Mouse (Mus musculus) gastrocnemius, postnatal 36 days (tissue): Measurements from ENCODE around the gene Dok1. TPM values are rescaled to one million over a fixed set of nuclear protein-coding genes. Genes with fewer than 3 reads are reported as not detected.

Experiments
- DNase-seq, 2 experiments: peaks; one replicate each; pipeline ENCODE4 v3.0.0; 2022
- intact Hi-C: fragments of 180-260 bp; cut with DNase I; formaldehyde crosslinking; loops from one replicate; pipeline ENCODE4 v1.15.1; 2025
- long read RNA-seq, 2 experiments: library from polyadenylated mRNA; stranded (forward); transcript quantifications; one replicate each; pipeline ENCODE4 v2.0.0; 2021
- total RNA-seq, 2 experiments: library from RNA; stranded (reverse); gene quantifications; 2 replicates each; pipeline ENCODE4 v1.2.3; 2021

Dok1 gene
- total RNA-seq = 1 to 10 TPM; 2.4 to 2.5 TPM
- long read RNA-seq, experiment 1 = 0 reads
- long read RNA-seq, experiment 2 = 0 reads

DNA sequence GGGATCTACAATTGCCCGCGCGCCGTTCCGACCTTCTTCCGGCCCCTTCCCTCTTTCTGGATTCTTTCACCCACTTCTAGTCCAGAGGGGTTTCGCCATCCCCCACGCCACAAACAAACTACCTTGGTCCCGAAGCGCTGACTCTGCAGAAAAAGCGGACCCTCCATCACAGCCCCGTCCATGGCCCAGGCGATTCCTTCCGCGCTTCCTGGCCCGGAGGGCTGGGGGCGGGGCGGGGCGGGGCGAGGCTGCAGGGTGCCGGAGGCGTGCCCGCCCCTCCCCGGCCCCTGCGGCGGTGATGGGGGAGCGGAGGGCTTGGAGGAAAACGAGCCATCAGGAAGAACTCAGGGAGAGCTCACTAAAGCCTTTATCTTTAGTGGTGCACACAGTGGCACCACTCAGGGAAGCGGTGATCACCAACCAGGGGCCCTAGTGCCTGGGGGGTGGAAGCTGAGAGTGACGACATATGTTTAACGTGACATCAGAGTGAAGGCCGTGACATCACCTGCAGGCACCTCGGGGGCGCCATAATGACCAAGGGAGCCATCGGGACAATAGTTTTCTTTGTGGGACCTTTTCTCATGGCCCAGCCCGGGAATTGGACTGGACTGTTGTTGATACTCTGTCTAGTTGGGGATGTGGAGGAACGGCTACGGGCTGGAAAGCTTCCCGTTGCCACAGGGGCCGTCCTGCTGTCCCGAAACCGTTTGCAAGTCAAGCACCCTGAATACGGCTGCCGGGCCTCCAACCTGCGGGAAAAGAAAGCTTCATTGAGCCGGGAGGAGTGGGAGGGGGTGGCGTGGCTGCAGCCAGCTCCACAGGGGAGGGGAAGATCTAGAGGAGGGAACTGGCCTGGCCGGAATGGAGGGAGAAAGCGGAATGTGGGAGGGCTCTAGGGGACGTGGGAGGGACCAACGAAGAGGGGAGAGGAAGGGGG lies at the start of gene Dok1, which contains the start of gene Loxl3:
Gene Dok1 (minus strand): TSS at position 223 of the 937 bp plus-strand sequence.
Gene Loxl3 (plus strand): TSS at position 925 of the 937 bp plus-strand sequence.
- peak; percentile 68 to 71 for DNase-seq
- intact Hi-C loops = no loop called here

DNA sequence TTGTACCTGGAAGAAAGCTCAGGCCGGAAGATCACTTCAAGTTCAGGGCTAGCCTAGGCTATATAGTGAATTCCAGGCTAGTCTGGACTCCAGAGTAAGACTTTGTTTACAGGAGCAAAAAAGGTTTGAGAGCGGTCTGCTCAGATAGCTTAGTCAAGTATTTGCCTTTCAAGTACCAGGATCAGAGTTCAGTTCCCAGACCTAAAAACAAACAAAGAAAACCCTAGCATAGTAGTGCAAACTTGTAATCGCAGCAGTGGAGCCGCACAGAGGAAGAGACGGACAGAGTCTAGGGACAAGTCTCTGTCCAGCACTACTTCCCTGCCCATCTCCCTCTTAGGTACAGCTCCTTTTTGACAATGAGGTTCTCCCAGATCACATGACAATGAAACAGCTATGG lies 46.9 kb upstream of the Dok1 start:
- DNase-seq = no peak
- intact Hi-C loops = no loop called here

DNA sequence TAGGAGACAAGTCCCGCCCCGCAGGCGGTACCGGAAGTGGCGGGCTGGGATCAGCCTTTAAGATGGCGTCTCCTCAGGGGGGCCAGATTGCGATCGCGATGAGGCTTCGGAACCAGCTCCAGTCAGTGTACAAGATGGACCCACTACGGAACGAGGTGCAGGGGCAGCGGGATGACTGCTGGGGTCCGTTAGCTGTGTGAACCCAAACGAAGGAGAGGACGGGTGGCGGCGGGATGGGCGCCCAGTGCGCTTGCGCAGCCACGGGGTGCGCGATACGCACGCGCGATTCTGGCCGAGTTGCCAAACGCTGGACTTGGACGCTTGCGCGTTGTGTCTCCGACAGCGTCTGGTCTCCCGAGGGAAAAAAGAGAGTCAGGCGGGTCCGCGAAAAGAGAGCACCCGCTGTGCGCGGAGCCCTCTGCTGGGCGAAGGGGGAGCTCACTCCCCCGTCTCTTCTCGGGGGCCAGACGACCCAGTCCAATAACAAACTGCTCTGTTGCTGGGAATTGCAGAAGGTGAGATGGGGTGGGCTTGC lies 45.1 kb upstream of the Dok1 start:
- peak; percentile 99 to 100 for DNase-seq
- intact Hi-C loops = loop anchor here (1.0 to 2.0 kb wide), 2 partner anchors 24 to 82 kb away; partner anchors contain the start of gene Aup1

DNA sequence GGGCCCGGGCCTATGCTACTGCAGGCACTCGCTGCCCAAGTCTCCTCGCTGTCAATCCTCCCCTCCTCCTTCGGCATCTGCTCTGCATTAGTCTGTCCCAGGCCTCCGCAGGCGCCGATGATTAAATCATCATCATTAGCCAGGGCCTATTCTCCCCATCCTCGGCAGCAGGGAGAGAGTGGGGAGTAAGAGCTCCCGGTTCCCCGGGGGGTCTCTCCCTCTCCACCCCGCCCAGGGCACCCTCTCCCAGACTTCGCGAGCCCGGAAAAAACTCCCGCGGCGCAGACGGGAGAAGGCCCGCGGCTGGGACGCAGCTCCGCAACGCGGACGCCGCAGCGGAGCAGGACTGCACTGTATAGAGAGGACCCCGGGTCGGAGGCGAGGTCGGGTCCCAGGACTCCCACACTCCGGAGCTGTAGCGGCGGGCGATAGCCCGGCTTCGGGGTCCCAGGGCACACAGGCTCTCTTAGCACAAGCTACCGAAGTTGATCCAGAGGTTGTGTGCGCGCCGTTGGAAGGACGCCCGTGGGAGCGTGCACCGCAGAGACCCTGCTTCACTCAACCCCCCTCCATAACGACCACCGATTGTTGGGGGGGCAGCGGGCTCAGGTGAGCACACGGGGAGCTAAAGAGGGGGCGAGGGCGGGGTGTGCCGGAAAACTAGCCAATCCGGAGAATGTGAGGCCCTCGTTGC lies 44.5 kb upstream of the Dok1 start, which contains the start of gene Pcgf1:
Gene Pcgf1 (plus strand): TSS at position 240 of the 694 bp plus-strand sequence.
- no peak for DNase-seq
- intact Hi-C loops = loop anchor here (1.0 to 2.0 kb wide), 2 partner anchors 23 to 81 kb away; partner anchors contain the start of gene Aup1

DNA sequence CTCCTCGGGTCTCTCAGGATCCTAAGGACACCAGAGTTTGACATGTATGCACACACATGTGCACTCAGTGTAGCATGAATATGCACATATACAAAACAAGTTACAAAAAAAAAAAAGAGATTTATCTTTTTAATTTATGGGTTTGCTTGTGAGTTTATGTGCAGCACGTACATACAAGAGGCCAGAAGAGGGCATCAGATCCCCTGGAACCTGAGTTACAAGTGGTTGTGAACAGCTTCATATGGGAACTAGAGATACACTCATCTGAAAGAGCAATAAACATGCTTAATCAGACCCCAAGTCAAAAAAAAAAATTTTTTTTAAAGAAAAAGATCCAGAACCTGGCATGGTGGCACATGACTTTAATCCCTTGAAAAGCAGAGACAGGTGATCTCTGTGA lies 41.7 kb upstream of the Dok1 start:
- no peak for DNase-seq
- intact Hi-C loops = no loop called here

DNA sequence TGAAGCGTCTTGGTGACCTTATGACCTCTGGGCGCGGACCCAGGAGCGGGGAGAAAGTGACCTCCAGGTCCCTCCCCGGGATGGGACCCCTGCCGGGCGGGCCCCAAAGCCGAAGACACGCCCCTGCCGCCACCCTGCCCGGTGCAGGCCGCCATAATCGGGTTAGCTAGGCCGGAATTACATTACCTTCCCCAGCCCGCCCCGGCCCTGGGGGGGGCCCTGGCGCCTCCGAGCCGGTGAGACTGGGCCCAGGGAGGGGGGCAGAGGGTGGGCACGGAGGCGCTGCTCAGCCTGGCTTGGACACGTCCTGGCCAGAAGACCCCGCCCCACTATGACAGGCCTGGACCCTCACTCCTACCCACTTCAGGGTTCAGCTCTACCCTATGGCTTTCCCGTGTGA lies 37.9 kb upstream of the Dok1 start:
- DNase-seq = no peak
- intact Hi-C loops = no loop called here

DNA sequence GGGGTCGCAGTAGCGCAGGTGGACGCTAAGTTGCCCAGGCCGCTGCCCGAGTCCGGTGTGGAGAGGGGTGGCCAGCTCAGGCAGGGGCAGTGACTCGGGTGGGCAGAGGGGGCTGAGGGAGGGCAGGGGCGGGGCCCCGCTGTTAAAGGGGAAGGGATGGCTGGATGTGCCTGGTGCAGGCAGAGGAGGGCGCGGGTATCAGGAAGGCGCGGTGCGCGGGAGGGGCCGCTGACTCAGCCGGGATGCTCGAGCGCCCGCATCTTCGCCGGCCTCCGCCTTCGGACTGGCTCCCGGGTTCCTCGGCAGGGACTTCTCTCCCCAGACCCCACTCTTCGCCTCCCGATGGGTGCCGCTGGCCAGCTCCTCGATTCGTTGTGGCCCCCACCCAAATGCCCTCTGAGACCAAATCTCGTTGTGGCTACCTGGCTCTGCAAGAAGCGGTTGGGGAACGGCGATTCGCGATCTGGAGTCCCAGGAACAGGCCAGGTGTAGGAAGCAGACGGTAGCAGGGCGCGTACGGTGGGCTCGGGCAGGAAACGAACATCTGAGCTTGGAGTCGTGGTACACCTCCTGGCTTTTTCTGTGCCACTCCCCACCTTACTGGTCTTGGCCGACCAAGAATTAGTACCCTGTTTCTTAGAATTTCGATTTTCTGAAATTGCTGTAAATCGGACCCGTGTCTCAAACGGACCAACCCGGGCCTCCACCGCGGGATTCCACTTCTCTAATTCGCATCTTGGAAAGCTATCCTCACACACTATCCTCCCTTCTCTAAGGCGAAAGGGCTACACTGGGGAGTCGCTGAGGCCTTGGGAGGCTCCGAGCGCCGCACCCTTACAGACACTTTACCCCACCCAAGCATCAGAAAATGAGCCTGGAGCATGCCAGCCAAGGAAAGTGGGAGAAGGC lies 37.3 kb upstream of the Dok1 start:
- intact Hi-C loops = no loop called here
- DNase-seq = peak in 1 of 2 experiments; percentile 61

DNA sequence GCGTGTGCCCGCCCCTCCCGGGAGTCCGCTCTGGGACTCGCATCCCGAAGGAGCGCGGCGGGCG lies 36.8 kb upstream of the Dok1 start, which contains the start of gene Tlx2:
Gene Tlx2 (minus strand): TSS at position 47 of the 64 bp plus-strand sequence.
- intact Hi-C loops = no loop called here
- DNase-seq = no peak

DNA sequence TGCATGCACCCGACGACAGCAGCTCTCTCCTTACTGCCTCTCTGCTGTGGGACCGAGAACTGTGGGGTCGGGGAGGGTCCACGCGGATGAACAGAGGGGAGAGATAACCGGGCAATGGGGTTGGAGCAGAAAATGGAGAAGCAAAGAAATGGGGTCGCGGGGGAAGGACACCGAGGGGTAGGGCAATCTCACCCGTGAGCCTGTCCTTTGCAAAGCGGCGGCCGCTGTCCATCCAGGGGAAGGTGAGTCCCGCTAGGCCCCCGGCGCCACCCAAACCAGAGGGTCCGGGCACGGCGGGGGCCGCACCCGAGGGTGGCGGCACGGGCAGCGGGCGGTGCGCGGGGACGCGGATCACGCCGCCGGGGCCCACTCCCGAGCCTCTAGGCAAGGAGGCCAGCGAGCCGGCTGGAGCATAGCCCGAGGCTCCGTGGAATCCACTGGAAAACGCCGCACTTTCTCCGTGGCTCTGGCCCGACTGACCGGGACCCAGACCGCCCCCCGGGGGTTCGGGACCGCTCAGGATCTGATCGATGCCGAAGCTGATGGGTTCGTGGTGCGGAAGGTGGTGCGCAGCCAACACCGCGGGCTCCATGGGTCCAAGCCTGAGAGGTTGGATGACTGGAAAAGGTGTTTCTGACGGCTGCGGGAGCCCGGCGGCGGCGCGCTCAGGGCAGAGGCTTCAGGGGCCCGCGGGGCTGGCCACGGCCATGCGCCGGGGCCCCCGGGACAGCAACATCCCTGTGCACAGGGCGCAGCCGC lies 36.4 kb upstream of the Dok1 start:
- intact Hi-C loops = no loop called here
- DNase-seq = no peak

DNA sequence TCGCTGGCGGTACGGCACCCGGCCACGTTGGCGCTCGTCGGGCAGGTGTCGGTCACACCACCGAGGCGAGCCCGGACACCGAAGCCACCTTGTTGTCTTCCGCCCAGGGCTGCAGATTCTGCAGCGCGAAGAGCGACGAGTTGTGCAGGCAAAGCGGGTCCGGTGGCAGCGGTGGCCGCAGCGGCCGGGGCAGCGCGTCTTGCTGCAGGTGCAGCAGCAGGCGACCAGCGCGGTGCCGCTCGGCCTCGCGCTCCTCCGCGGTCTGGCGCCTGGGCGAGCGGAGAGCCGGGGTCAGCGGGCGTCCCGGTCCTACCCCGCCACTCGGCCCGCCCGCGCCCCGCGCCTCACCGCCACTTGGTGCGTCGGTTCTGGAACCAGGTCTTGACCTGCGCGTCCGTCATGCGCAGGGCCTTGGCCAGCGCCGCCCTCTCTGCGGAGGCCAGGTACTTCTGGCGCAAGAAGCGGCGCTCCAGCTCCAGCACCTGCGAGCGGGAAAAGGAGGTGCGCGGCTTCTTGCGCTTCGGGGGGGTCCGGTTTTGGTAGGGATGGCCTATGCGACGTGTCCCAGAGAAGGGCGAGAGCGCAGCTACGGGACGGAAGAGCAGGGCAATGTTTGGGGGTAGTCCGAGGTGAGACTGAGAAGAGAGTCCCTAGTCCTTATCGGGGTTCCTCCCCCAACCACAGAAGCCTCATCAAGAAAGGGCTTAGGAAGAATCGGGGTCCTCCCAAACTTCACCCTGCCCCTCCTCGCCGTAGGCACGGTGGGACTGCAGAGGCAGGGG lies 35.6 kb upstream of the Dok1 start:
- no peak for DNase-seq
- intact Hi-C loops = no loop called here

DNA sequence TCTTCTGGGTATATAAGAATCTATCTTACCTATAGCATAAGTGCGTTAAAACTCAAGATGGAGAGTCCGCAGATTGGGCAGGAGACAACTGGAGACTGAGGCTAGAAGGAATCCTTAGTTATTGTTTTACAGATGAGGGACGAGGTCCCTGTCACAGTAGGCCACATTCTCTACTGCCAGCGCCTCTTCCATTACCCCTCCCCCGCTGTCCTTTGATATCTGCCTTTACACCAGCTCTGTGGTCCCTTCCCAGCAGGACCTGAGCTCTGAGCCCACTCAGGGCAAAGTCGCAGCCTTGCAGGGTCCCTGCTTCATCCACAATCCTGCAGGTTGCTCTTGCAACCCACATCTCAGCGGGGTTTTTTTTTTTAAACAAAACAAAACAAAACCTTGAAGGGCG lies 35.0 kb upstream of the Dok1 start:
- intact Hi-C loops = no loop called here
- DNase-seq = no peak

DNA sequence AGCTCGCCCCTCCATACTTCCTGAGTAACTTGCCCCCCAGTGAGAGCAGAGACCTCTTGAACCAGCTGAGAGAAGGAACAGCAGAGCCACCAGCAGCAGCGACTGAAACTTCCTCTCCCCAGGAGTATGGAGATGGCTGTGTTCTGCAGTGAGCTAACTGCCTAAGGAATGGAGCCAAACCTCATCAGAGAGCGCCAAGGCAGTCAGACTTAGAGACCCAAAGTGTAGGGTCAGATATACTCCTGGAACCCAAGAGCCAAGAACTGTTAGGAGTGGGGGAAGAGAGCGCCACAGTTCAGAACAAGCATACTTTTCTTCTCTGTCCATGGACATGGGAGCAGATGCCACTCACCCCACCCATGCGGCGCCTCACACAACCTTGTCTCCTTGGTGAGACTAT lies 33.2 kb upstream of the Dok1 start:
- no peak for DNase-seq
- intact Hi-C loops = no loop called here

DNA sequence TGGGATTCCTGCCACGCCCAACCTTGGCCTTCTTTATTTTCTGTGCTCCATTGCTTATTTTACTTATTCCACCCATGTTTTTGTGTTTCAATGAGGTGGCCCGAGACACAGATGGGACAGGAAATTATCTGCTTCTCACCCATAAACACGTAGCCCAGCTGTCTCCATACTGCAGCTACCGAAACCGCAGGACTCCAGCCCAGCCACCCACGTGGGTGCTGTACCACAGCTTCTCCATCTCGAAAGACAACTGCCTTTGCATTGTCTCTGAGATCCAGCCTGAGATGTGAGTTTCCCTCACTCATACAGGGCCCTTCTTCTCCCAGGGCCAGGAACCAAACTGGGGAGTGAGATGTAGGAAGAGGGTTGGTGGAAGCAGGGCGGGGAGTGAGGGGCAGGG lies 32.7 kb upstream of the Dok1 start:
- intact Hi-C loops = no loop called here
- DNase-seq = no peak

DNA sequence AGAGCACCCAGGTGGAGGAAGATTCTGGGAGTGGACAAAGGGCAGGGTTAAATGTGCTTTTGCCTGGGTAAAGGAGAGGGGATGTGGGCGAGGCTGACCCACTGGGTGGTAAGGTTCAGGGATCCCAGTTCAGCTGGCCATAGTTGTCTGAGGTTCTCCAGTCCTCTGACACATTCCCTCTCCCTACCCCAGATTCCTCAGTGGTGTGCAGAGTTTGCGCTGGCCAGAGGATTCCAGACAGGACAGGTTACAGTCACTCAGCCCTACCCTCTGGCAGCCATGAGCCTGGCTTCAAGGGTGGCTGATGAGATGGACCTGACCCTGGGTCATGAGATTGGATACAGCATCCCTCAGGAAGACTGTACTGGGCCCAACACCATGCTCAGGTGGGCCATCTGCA lies 25.5 kb upstream of the Dok1 start:
- DNase-seq = no peak
- intact Hi-C loops = no loop called here

DNA sequence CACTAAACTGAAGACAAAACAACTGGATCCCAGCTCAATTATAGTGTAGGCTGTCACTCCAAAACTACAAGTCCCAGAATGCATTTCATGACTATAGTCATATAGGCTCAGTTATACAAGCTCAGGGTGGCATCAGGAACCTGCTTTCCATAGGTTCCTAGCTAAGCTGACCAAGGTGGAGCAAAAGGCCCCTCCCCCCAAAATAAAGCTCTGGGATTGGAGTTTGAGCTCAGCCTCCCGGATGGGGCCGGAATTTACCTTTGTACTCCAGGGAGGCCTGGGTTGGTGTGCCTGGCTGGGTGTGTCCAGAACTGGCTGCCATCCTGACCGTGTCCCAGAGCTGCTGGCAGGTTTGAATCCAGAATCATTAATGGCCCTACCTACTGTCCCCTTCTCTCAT lies 24.5 kb upstream of the Dok1 start, which contains the start of gene Dqx1:
Gene Dqx1 (plus strand): TSS at position 55 of the 400 bp plus-strand sequence.
- DNase-seq = no peak
- intact Hi-C loops = no loop called here

DNA sequence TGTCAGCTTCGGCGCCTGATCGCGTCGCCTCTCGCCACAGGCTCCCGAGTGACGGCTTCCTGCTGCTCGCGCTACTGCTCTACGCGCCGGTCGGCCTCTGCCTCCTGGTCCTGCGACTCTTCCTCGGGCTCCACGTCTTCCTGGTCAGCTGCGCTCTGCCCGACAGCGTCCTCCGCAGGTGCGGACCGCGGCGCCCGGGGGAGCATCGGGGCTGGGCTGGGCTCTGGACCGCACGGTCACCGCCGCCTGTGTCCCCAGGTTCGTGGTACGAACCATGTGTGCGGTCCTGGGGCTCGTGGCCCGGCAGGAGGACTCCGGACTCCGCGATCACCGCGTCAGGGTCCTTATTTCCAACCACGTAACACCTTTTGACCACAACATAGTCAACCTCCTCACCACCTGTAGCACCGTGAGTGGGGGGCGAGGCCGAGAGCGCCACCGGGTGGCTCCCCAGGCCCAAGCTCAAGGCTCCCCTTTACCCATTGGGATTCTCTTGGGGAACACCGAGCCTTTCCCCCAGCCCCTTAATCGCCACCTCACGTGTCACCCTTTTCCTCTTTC lies 21.7 kb upstream of the Dok1 start, which contains the start of gene Htra2:
Gene Htra2 (minus strand): TSS at position 403 of the 561 bp plus-strand sequence.
- DNase-seq = no peak
- intact Hi-C loops = loop anchor here (1.0 to 5.0 kb wide), 2 partner anchors 23 to 58 kb away; no protein-coding TSS in a partner anchor

DNA sequence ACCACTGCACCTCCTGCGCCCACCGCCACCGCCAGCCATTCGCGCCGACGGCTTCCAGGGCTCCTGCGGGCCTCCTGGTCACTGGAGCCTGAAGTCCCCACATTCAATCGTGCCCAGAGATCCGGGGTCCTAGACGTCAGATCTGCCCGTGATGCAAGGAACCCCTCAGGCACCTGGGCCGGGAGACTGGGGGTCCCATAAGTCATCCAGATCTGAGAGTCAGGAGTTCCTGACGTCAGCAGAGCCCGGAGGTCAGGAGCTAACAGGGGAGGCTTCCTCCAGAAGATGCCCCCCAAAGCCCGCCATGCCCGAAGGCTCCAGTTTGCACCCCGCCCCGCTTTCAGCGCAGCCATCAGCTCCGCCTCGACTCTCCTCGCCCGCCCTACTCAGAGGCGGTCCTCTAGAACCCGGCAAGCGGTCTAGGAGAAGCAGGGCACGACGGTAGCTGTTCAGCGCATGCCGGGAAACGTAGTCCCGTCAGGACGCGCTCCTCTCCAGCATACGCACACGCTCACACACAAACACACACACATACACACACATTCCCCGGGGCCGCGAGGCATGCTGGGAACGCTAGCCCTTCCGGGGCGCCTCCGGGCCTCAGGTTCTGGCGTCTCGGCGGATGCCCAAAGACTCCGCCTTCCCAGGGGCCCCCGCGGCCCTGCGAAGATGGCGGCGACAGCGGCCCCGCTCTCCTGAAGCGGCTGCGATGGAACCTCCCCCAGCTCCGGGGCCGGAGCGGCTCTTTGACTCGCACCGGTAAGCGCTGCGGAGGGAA lies 21.0 kb upstream of the Dok1 start, which contains the start of gene Aup1:
Gene Aup1 (plus strand): TSS at position 448 of the 778 bp plus-strand sequence.
- DNase-seq = peak; percentile 91 to 96
- intact Hi-C loops = loop anchor here (1.0 to 5.0 kb wide), 2 partner anchors 24 to 57 kb away; no protein-coding TSS in a partner anchor
